Mouse (Mus musculus) CH12.LX (cell line): ENCODE measurements around the gene Dck.

ENCODE experiments used
- BHLHE40 ChIP-seq: IDR thresholded peaks from 2 replicates; pipeline ENCODE4 v1.6.1; 2011; ENCODE audit warnings: mild to moderate bottlenecking, low read depth, low read length, improper control_type of control experiment
- CTCF ChIP-seq, 2 experiments: IDR thresholded peaks in 1 of 2; conservative IDR thresholded peaks in 1 of 2; 2 replicates each; pipeline ENCODE4 v1.5.1; 2011 to 2012; ENCODE audit warnings: low read depth in 2 of 2, low read length in 2 of 2, improper control_type of control experiment in 1 of 2, inconsistent platforms in 1 of 2, mild to moderate bottlenecking in 1 of 2, moderate library complexity in 1 of 2
- ELF1 ChIP-seq: IDR thresholded peaks from 2 replicates; pipeline ENCODE4 v1.6.1; 2014; ENCODE audit warnings: low read depth, mild to moderate bottlenecking, inconsistent platforms, low read length, improper control_type of control experiment
- ETS1 ChIP-seq: conservative IDR thresholded peaks from 2 replicates; pipeline ENCODE4 v1.6.1; 2012; ENCODE audit warnings: low read depth, mild to moderate bottlenecking, inconsistent platforms, low read length, improper control_type of control experiment, moderate library complexity
- GABPA ChIP-seq: IDR thresholded peaks from 2 replicates; pipeline ENCODE4 v1.6.1; 2012; ENCODE audit warnings: low read depth, low read length, improper control_type of control experiment, inconsistent platforms; ENCODE audit not compliant: insufficient replicate concordance
- MAX ChIP-seq: IDR thresholded peaks from 2 replicates; pipeline ENCODE4 v1.6.1; 2011; ENCODE audit warnings: low read length, improper control_type of control experiment
- MEF2A ChIP-seq: IDR thresholded peaks from 2 replicates; pipeline ENCODE4 v1.6.1; 2014; ENCODE audit warnings: low read depth, mild to moderate bottlenecking, inconsistent platforms, low read length, improper control_type of control experiment, borderline replicate concordance
- PAX5 ChIP-seq: IDR thresholded peaks from 2 replicates; pipeline ENCODE4 v1.6.1; 2012; ENCODE audit warnings: low read length, inconsistent platforms, mixed read lengths
- ZMIZ1 ChIP-seq: IDR thresholded peaks from 2 replicates; pipeline ENCODE4 v1.6.1; 2012; ENCODE audit warnings: low read depth, mild to moderate bottlenecking, inconsistent platforms, low read length, improper control_type of control experiment

- no peak for TF ChIP-seq PAX5
- no peak for TF ChIP-seq MEF2A
- no peak for TF ChIP-seq ZMIZ1
- no peak for TF ChIP-seq CTCF (conservative IDR thresholded peaks at IDR 0.05 in 1 of 2, IDR thresholded peaks at IDR 0.05 in 1 of 2; ENCODE audit: low read depth in 2 of 2, low read length in 2 of 2)
- no peak for TF ChIP-seq BHLHE40
- TF ChIP-seq GABPA, result no peak
- TF ChIP-seq ETS1, result no peak
- no peak for TF ChIP-seq ELF1
- no peak for TF ChIP-seq MAX
Measured at GRCm38 (mm10) chr5:88747774-88748173, 17.0 kb upstream of the Dck start.
